Mouse (Mus musculus) C2C12 (cell line): Measurements from ENCODE around the gene Zfp286.

Experiments
- CTCF ChIP-seq: IDR thresholded peaks from one replicate; pipeline ENCODE4 v1.5.1; 2011; ENCODE audit not compliant: control insufficient read depth, insufficient read depth, insufficient read length
- FOSL1 ChIP-seq: IDR thresholded peaks from one replicate; pipeline ENCODE4 v1.8.0; 2011; ENCODE audit warnings: mild to moderate bottlenecking, low read length; ENCODE audit not compliant: poor library complexity, insufficient read depth, severe bottlenecking
- MAX ChIP-seq: IDR thresholded peaks from one replicate; pipeline ENCODE4 v1.6.1; 2011; ENCODE audit warnings: mild to moderate bottlenecking, control low read depth
- MYOG ChIP-seq: IDR thresholded peaks from one replicate; pipeline ENCODE4 v1.6.1; 2011; ENCODE audit not compliant: control insufficient read depth, insufficient read length; ENCODE audit errors: extremely low read depth

DNA sequence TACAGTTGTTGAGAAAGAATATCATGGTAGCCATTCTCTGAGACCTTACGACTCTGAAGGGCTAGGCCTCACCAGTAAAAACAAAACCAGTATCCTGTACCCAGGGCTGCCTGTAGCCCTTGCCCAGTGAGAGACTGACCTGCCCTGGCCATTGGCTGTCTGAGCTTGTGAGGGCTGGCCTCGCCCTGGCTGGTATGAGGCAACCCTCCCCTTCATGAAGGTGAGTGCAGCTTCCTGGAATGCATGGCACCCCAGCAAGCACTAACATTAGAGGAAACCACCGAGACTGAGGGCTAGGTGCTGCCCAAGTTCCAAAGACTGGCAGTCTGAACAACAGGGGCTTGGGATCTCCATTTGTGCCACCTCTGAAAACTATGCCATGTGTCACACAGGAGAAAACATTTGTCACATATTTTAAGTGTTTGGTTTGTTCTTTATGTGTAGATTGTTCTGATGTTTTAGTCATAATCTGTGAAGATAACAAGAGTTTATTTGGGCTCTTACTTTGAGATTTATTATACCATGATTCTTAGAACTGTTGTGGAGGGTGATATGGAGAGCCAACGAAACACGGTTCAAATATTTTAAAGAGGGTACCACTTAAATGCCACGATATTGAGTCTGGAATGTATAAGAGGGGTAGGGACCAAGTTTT is 24.8 kb upstream of the Zfp286 start:
- TF ChIP-seq CTCF (no peak), MYOG (no peak), FOSL1 (no peak), MAX (no peak)
